Mouse (Mus musculus): ENCODE results near the gene Sap25.

Gene Sap25

GRCm38 (mm10) chr5:137660064-137660688 lies 19.0 kb downstream of the Sap25 start:
- no peak for DNase-seq (ENCODE audit: low read depth, low spot score)

- DNase-seq (ENCODE audit: low read depth, low spot score): no peak
These were observed 21.9 kb downstream of the Sap25 start for GRCm38 (mm10) chr5:137663057-137663456.

GRCm38 (mm10) chr5:137668971-137669370 lies 27.8 kb downstream of the Sap25 start:
- no peak for DNase-seq (ENCODE audit: low read depth, low spot score)

- no peak for DNase-seq (ENCODE audit: low read depth, low spot score)
These were observed 29.1 kb downstream of the Sap25 start for GRCm38 (mm10) chr5:137670240-137670639.

- no peak for DNase-seq (ENCODE audit: low read depth, low spot score)
These were observed 30.5 kb downstream of the Sap25 start for GRCm38 (mm10) chr5:137671443-137672240.

- no peak for DNase-seq (ENCODE audit: low read depth, low spot score)
These were observed 31.2 kb downstream of the Sap25 start for GRCm38 (mm10) chr5:137672361-137672760.

GRCm38 (mm10) chr5:137673015-137673414 lies 31.9 kb downstream of the Sap25 start:
- no peak for DNase-seq (ENCODE audit: low read depth, low spot score)

- no peak for DNase-seq (ENCODE audit: low read depth, low spot score)
These were observed 33.7 kb downstream of the Sap25 start for GRCm38 (mm10) chr5:137674786-137675185.

- no peak for DNase-seq (ENCODE audit: low read depth, low spot score)
These were observed 36.7 kb downstream of the Sap25 start for GRCm38 (mm10) chr5:137677859-137678258.

GRCm38 (mm10) chr5:137678736-137679135 lies 37.6 kb downstream of the Sap25 start:
- no peak for DNase-seq (ENCODE audit: low read depth, low spot score)

GRCm38 (mm10) chr5:137679726-137680125 lies 38.6 kb downstream of the Sap25 start:
- DNase-seq (ENCODE audit: low read depth, low spot score): no peak

- DNase-seq (ENCODE audit: low read depth, low spot score): no peak
These were observed 41.4 kb downstream of the Sap25 start for GRCm38 (mm10) chr5:137682526-137682925.

GRCm38 (mm10) chr5:137683388-137684293 lies 42.5 kb downstream of the Sap25 start:
- no peak for DNase-seq (ENCODE audit: low read depth, low spot score)

GRCm38 (mm10) chr5:137684294-137685123 lies 43.4 kb downstream of the Sap25 start, which contains the start of gene Agfg2:
TSS of gene Agfg2 (minus strand) at chr5:137684726.
- DNase-seq (ENCODE audit: low read depth, low spot score): peak; percentile 98

GRCm38 (mm10) chr5:137685653-137686052 lies 44.5 kb downstream of the Sap25 start:
- DNase-seq (ENCODE audit: low read depth, low spot score): no peak

- no peak for DNase-seq (ENCODE audit: low read depth, low spot score)
These were observed 45.1 kb downstream of the Sap25 start for GRCm38 (mm10) chr5:137686127-137686790.

- DNase-seq (ENCODE audit: low read depth, low spot score): no peak
These were observed 48.8 kb downstream of the Sap25 start for GRCm38 (mm10) chr5:137689974-137690373.

- DNase-seq (ENCODE audit: low read depth, low spot score): no peak
These were observed 49.4 kb downstream of the Sap25 start for GRCm38 (mm10) chr5:137690531-137690930.

- no peak for DNase-seq (ENCODE audit: low read depth, low spot score)
These were observed 50.7 kb downstream of the Sap25 start for GRCm38 (mm10) chr5:137691881-137692280.

Measured in WW6 (cell line).